Mouse (Mus musculus): Measurements from ENCODE around the gene Orc3. TPM values are rescaled to one million over a fixed set of nuclear protein-coding genes. Genes with fewer than 3 reads are reported as not detected.

Gene Orc3
- total RNA-seq, 2 experiments from 2014 or later: 50.4 to 55.8 TPM

DNA sequence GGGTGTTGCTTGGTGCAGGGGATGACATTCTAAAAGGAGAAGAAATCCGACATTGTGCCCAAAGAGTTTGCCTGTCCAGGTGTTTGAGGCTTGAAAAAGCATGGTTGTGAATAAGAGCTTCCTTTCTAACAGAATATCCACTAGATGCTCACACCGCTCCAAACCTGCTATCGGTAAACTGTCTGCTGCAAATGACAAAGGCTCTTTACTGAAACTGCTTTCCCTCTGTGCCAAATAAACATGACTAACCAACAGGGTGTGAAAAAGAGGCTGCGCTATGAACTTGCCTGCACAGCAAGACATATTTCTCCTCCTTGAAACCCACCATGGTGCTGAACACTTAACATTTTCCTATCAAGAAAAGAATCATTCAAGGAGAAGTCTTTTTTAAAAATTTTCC lies 91.2 kb downstream of the Orc3 start:
- DNase-seq (ENCODE audit: low spot score in 2 of 2): no peak

DNA sequence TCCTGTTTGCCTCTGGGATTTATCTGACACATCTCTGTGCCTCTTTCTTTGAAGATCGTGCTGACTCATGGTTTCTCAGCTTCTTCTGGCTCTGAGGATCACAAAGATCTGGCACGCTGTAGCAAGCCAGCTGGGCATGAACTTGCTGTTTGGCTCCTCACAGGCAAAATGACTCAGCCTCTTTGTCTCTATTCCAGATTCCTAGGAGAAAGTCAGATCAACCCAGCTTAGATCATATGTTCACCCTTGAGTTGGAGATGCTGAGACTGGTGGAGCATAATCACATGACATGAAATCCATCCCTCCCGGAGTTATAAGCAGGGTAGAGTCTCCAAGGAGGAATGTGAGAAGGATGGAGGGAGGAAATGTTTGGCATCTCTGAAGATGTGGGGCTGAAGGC lies 91.9 kb downstream of the Orc3 start:
- no peak for DNase-seq (ENCODE audit: low spot score in 2 of 2)

Other genes with a start within 250 kb of the Orc3 start
- gene Akirin2, start 64.0 kb downstream of the Orc3 start, total RNA-seq (2021): 100 to 1,000 TPM in 1 of 2 experiments, 10 to 100 TPM in 1; 97.6 to 103 TPM
- 10 to 100 TPM; 28.5 to 29.9 TPM for gene Rars2, start within 50 bp of the Orc3 start, total RNA-seq (2021)
- gene Slc35a1, start 72.5 kb upstream of the Orc3 start, total RNA-seq (2021): 10 to 100 TPM; 22.4 to 25.0 TPM
- gene Cfap206, start 115.3 kb upstream of the Orc3 start, total RNA-seq (2021): 1 to 10 TPM; 2.7 to 3.0 TPM
- gene Gm136, start 141.3 kb upstream of the Orc3 start, total RNA-seq (2021): not detected
- gene Smim8, start 163.5 kb upstream of the Orc3 start, total RNA-seq (2021): 10 to 100 TPM; 24.2 to 25.9 TPM

All from layer of hippocampus, postnatal 14 days (tissue).